Comparison of ENCODE assay signal across 10 mouse cellular contexts in the genomic region with DNA sequence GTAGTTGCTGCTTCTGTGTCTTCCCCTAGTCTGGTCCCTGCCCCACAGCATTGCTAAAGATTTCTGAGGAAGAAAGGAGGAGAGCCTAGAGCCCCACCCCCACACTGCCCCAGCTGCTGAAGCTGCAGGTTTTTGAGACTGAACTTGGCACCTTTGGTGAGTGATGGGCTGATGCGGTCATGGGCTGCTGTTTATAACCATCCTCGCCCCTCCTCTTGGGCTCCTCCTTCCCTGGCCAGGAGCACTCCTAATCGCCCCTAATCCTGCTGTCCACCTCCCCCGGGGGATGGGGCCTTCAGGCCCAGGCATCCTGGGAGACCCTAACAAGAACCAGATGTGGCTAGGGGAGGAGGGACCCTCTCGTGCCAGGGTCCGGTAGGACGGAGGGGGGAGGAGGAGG. TPM values are rescaled to one million over a fixed set of nuclear protein-coding genes. Genes with fewer than 3 reads are reported as not detected.
A peak's percentile ranks its signal among the peaks of the same experiment; 100 is the strongest.
DNase-seq lines count a peak whose midpoint lies in the region; ATAC-seq lines count a peak whose summit lies in the region.
"Had no signal": no experiment of that assay in that cellular context is flagged by ENCODE, and none has a peak within 500 bp of the region (broad histone marks: within the 10 kb centered on the region; RNA-seq: fewer than 3 reads in every experiment).

No protein-coding gene starts in this region.

- H3K4me1 ChIP-seq in heart, embryonic 13.5 days = peaks cover 30% of the 10 kb centered on the region
- no peaks in the 10 kb centered on the region for H3K4me1 ChIP-seq in neural tube, embryonic 15.5 days
- H3K4me1 ChIP-seq in stomach, embryonic 15.5 days = peaks cover 21% of the 10 kb centered on the region
- H3K4me1 ChIP-seq: hindbrain, embryonic 13.5 days had no signal

- ATAC-seq in heart, embryonic 13.5 days (ENCODE audit: extremely low read depth, insufficient number of reproducible peaks, low FRiP score, low TSS enrichment) = no peak
- no peak; the same call in 1 of the 2 replicates for ATAC-seq in neural tube, embryonic 15.5 days (ENCODE audit: low FRiP score)
- ATAC-seq in stomach, embryonic 15.5 days (ENCODE audit: insufficient read depth, low FRiP score, low read depth) = no peak; the same call in 1 of the 2 replicates

- no peak overlapping the region for H3K4me2 ChIP-seq in heart, embryonic 13.5 days
- H3K4me2 ChIP-seq in neural tube, embryonic 15.5 days = no peak overlapping the region
- no peak overlapping the region for H3K4me2 ChIP-seq in stomach, embryonic 15.5 days
- H3K4me2 ChIP-seq: hindbrain, embryonic 13.5 days had no signal

- H3K4me3 ChIP-seq in heart, embryonic 13.5 days = no peak overlapping the region
- H3K4me3 ChIP-seq in neural tube, embryonic 15.5 days (replicated peaks) = no peak overlapping the region
- H3K4me3 ChIP-seq in stomach, embryonic 15.5 days (replicated peaks) = no peak overlapping the region
- H3K4me3 ChIP-seq: hindbrain, embryonic 13.5 days had no signal

- H3K27ac ChIP-seq in heart, embryonic 13.5 days (replicated peaks) = peak overlapping the region; percentile 48
- H3K27ac ChIP-seq in neural tube, embryonic 15.5 days (replicated peaks) = no peak overlapping the region
- H3K27ac ChIP-seq in stomach, embryonic 15.5 days = 0 out of 2 replicates have a peak overlapping the region, but pooled peaks have one; percentile 2
- H3K27ac ChIP-seq: hindbrain, embryonic 13.5 days had no signal

- no peak overlapping the region for H3K9ac ChIP-seq in heart, embryonic 13.5 days
- no peak overlapping the region for H3K9ac ChIP-seq in neural tube, embryonic 15.5 days (replicated peaks)
- no peak overlapping the region for H3K9ac ChIP-seq in stomach, embryonic 15.5 days
- H3K9ac ChIP-seq: hindbrain, embryonic 13.5 days had no signal

- H3K27me3 ChIP-seq in heart, embryonic 13.5 days (replicated peaks) = peaks cover 7% of the 10 kb centered on the region
- 0 out of 2 replicates have a peak, but pooled peaks cover 9% of the 10 kb centered on the region for H3K27me3 ChIP-seq in neural tube, embryonic 15.5 days (replicated peaks)
- H3K27me3 ChIP-seq in stomach, embryonic 15.5 days (replicated peaks) = no peaks in the 10 kb centered on the region

- DNase-seq in heart, postnatal 14 days = no peak
- peak; percentile 57 for DNase-seq in neural tube, embryonic 10.5 days (ENCODE audit: extremely low spot score, low spot score)
- peak; percentile 50 for DNase-seq in kidney, adult 9 months
- DNase-seq in thymus, postnatal 4 days = no peak
- DNase-seq in adrenal gland, adult 18-20 months (ENCODE audit: low spot score in 2 of 2) = no peak
- DNase-seq: gastrocnemius, postnatal 25 days had no signal

- WGBS in heart, embryonic 13.5 days = 21% methylated on average over 7 of the region's 7 CpGs
- 9% methylated on average over 7 of the region's 7 CpGs for WGBS in neural tube, embryonic 15.5 days
- WGBS in stomach, embryonic 15.5 days = 18% methylated on average over 7 of the region's 7 CpGs

- no peaks in the 10 kb centered on the region for H3K9me3 ChIP-seq in heart, embryonic 13.5 days
- no peaks in the 10 kb centered on the region for H3K9me3 ChIP-seq in neural tube, embryonic 15.5 days (replicated peaks)
- H3K9me3 ChIP-seq in stomach, embryonic 15.5 days = no peaks in the 10 kb centered on the region
- H3K9me3 ChIP-seq: hindbrain, embryonic 13.5 days had no signal

- no peaks in the 10 kb centered on the region for H3K36me3 ChIP-seq in heart, embryonic 13.5 days
- no peaks in the 10 kb centered on the region for H3K36me3 ChIP-seq in neural tube, embryonic 15.5 days
- H3K36me3 ChIP-seq in stomach, embryonic 15.5 days = no peaks in the 10 kb centered on the region
- H3K36me3 ChIP-seq: hindbrain, embryonic 13.5 days had no signal

- intact Hi-C loops in heart, postnatal 14 days (cut with DNase I) = no loop called here

RNA-seq across cellular contexts. Expression of a gene that starts 9.5 kb away (rescaled TPM):
- polyA plus RNA-seq in heart, embryonic 13.5 days (2015; fragmentation: Nextera tagmentation; extraction: Ambion mirVana) = 8.4 and 11.1 TPM in 2 replicates
- 1 to 10 TPM; 7.6 to 7.7 TPM for total RNA-seq in heart, postnatal 14 days (2021)
- 0.79 and 1.7 TPM in 2 replicates for polyA plus RNA-seq in neural tube, embryonic 15.5 days (2015; fragmentation: Nextera tagmentation; extraction: Ambion mirVana)
- 17.5 and 17.8 TPM in 2 replicates for polyA plus RNA-seq in stomach, embryonic 15.5 days (2015; fragmentation: Nextera tagmentation; extraction: Ambion mirVana)
- total RNA-seq in adrenal gland, adult 18-20 months (2021) = 1 to 10 TPM; 2.1 to 2.8 TPM
- total RNA-seq: gastrocnemius, postnatal 25 days had no signal

RNA-seq across cellular contexts. Expression of a gene that starts 27.0 kb away (rescaled TPM):
- polyA plus RNA-seq in heart, embryonic 13.5 days (2015; fragmentation: Nextera tagmentation; extraction: Ambion mirVana) = 49.0 and 56.8 TPM in 2 replicates
- total RNA-seq in heart, postnatal 14 days (2021) = 1 to 10 TPM; 5.4 to 8.1 TPM
- polyA plus RNA-seq in neural tube, embryonic 15.5 days (2015; fragmentation: Nextera tagmentation; extraction: Ambion mirVana) = 22.8 and 42.1 TPM in 2 replicates
- 86.3 and 92.0 TPM in 2 replicates for polyA plus RNA-seq in stomach, embryonic 15.5 days (2015; fragmentation: Nextera tagmentation; extraction: Ambion mirVana)
- 10 to 100 TPM in 1 of 2 experiments, 1 to 10 TPM in 1; 7.1 to 12.4 TPM for total RNA-seq in adrenal gland, adult 18-20 months (2021)

RNA-seq across cellular contexts. Expression of a gene that starts 27.2 kb away (rescaled TPM):
- 399 and 448 TPM in 2 replicates for polyA plus RNA-seq in heart, embryonic 13.5 days (2015; fragmentation: Nextera tagmentation; extraction: Ambion mirVana)
- 100 to 1,000 TPM; 149 to 153 TPM for total RNA-seq in heart, postnatal 14 days (2021)
- polyA plus RNA-seq in neural tube, embryonic 15.5 days (2015; fragmentation: Nextera tagmentation; extraction: Ambion mirVana) = 353 and 355 TPM in 2 replicates
- polyA plus RNA-seq in stomach, embryonic 15.5 days (2015; fragmentation: Nextera tagmentation; extraction: Ambion mirVana) = 473 and 509 TPM in 2 replicates
- 100 to 1,000 TPM; 139 to 159 TPM for total RNA-seq in adrenal gland, adult 18-20 months (2021)

RNA-seq across cellular contexts. Expression of a gene that starts 48.3 kb away (rescaled TPM):
- 54.8 and 58.9 TPM in 2 replicates for polyA plus RNA-seq in heart, embryonic 13.5 days (2015; fragmentation: Nextera tagmentation; extraction: Ambion mirVana)
- total RNA-seq in heart, postnatal 14 days (2021) = 10 to 100 TPM; 23.4 to 23.5 TPM
- polyA plus RNA-seq in neural tube, embryonic 15.5 days (2015; fragmentation: Nextera tagmentation; extraction: Ambion mirVana) = 146 and 157 TPM in 2 replicates
- polyA plus RNA-seq in stomach, embryonic 15.5 days (2015; fragmentation: Nextera tagmentation; extraction: Ambion mirVana) = 111 and 122 TPM in 2 replicates
- total RNA-seq in adrenal gland, adult 18-20 months (2021) = 1,000 to 10,000 TPM in 1 of 2 experiments, 100 to 1,000 TPM in 1; 659 to 1,051 TPM

Comparison
In these comparisons a context has a peak if more than half of its experiments do, and no peak if none do; other contexts are left out.
1. DNase-seq: peak in neural tube, embryonic 10.5 days (single experiment) and kidney, adult 9 months (single experiment); none in heart, postnatal 14 days (0 of 2), thymus, postnatal 4 days (single experiment) and adrenal gland, adult 18-20 months (0 of 2).